Mouse (Mus musculus): ENCODE results near the gene Gm21866. TPM values are rescaled to one million over a fixed set of nuclear protein-coding genes. Genes with fewer than 3 reads are reported as not detected.
"Not testable (repeated sequence)": the region's sequence is repeated elsewhere in the genome, so short reads cannot be mapped to it uniquely, and the experiment has no call there.

Gene Gm21866
- polyA plus RNA-seq (2012; rRNA removed): not detected in 2 replicates

DNA sequence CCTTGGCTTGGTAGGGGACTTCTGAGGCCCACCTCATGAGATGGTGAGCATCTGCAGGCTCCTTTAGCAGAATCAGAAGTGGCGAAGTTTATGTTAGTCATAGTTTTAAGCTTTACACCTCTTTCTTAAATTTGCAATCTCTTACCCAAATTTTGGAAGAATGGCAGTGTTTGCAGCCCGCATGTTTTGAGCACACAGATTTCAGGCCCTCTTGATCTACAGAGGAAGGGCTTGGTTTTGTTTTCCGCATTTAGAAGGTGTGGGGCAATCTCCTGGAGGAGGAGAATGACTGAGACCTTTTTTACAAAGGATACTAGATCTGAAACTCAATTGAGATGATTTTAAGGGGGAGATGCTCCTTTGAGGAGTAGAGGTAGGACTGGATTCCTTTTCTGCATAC lies at the start of gene Gm21866:
TSS of gene Gm21866 (minus strand) at position 101 of the 400 bp plus-strand sequence.
- not testable (repeated sequence) for H3K27ac ChIP-seq (ENCODE audit: control insufficient read depth, insufficient read depth, low read depth, low read length); H3K4me1 ChIP-seq (ENCODE audit: control insufficient read depth, insufficient read depth, low read length); H3K36me3 ChIP-seq (ENCODE audit: control insufficient read depth, insufficient read depth, low read length); H3K4me3 ChIP-seq (ENCODE audit: control insufficient read depth, low read depth, low read length); H3K27me3 ChIP-seq (ENCODE audit: control insufficient read depth, insufficient read depth, low read length)

DNA sequence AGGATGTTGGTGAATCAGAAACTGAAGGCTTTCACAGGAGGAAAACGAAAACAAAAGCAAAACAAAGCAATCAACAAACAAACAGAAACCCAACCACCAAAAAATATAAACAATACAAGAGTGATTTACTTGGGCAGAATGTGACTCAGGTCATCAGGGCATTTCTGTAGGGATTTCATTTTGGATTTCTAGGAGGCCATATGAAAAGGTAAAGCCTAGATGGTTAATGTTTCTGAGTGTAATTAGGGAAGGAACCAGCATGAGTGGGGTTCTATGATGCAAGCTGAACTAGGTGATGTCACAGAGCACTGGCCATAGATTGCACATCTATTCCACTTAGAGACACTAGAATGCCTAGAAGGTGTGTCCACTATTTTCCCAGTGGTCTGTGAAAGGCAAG lies 28.3 kb upstream of the Gm21866 start, which contains the start of gene Gm20773:
TSS of gene Gm20773 (plus strand) at position 301 of the 400 bp plus-strand sequence.
- not testable (repeated sequence) for H3K27ac ChIP-seq (ENCODE audit: control insufficient read depth, insufficient read depth, low read depth, low read length); H3K4me3 ChIP-seq (ENCODE audit: control insufficient read depth, low read depth, low read length); H3K4me1 ChIP-seq (ENCODE audit: control insufficient read depth, insufficient read depth, low read length); H3K27me3 ChIP-seq (ENCODE audit: control insufficient read depth, insufficient read depth, low read length); H3K36me3 ChIP-seq (ENCODE audit: control insufficient read depth, insufficient read depth, low read length)

Other genes starting within 250 kb of the Gm21866 start
- gene Gm21828, start 241.7 kb downstream of the Gm21866 start, polyA plus RNA-seq (2012; rRNA removed): not detected in 2 replicates
- gene Gm21440, start 213.2 kb downstream of the Gm21866 start, polyA plus RNA-seq (2012; rRNA removed): 2.1 and 2.5 TPM in 2 replicates
- 2.5 and 3.1 TPM in 2 replicates for gene Gm21454, start 213.1 kb downstream of the Gm21866 start, polyA plus RNA-seq (2012; rRNA removed)
- gene Gm21725, start 116.5 kb downstream of the Gm21866 start, polyA plus RNA-seq (2012; rRNA removed): not detected in 2 replicates
- gene Gm20773, start 28.4 kb upstream of the Gm21866 start, polyA plus RNA-seq (2012; rRNA removed): 5.5 TPM in 2 replicates